Mouse (Mus musculus) WW6 (cell line): ENCODE measurements around the gene Mon2.
"Not testable (repeated sequence)": the region's sequence is repeated elsewhere in the genome, so short reads cannot be mapped to it uniquely, and the experiment has no call there.

ENCODE experiments used
- DNase-seq: peaks from one replicate; pipeline ENCODE4 v3.0.0-alpha.2; 2013; ENCODE audit warnings: low read depth, low spot score

Mon2 gene

GRCm38 (mm10) chr10:122991648-122992047 is 84.7 kb downstream of the Mon2 start:
- no peak for DNase-seq

GRCm38 (mm10) chr10:122991053-122991452 is 85.3 kb downstream of the Mon2 start:
- DNase-seq = no peak

GRCm38 (mm10) chr10:122990606-122991005 is 85.7 kb downstream of the Mon2 start:
- DNase-seq = no peak

GRCm38 (mm10) chr10:122989916-122990315 is 86.4 kb downstream of the Mon2 start:
- no peak for DNase-seq

- DNase-seq = no peak
Observed at GRCm38 (mm10) chr10:122988372-122988771, 87.9 kb downstream of the Mon2 start.

- no peak for DNase-seq
Observed at GRCm38 (mm10) chr10:122987671-122988128, 88.6 kb downstream of the Mon2 start.

- no peak for DNase-seq
Observed at GRCm38 (mm10) chr10:122986320-122987225, 89.7 kb downstream of the Mon2 start.

GRCm38 (mm10) chr10:122985515-122986319 is 90.6 kb downstream of the Mon2 start:
- no peak for DNase-seq

GRCm38 (mm10) chr10:122985252-122985514 is 91.1 kb downstream of the Mon2 start:
- no peak for DNase-seq

GRCm38 (mm10) chr10:122984531-122985251 is 91.6 kb downstream of the Mon2 start:
- DNase-seq = no peak

GRCm38 (mm10) chr10:122983579-122984530 is 92.5 kb downstream of the Mon2 start:
- DNase-seq = no peak

GRCm38 (mm10) chr10:122982909-122983578 is 93.3 kb downstream of the Mon2 start:
- DNase-seq = no peak

- DNase-seq = no peak
Observed at GRCm38 (mm10) chr10:122980123-122980522, 96.2 kb downstream of the Mon2 start.

- DNase-seq = no peak
Observed at GRCm38 (mm10) chr10:122979356-122979755, 96.9 kb downstream of the Mon2 start.

- no peak for DNase-seq
Observed at GRCm38 (mm10) chr10:122976038-122976437, 100.3 kb downstream of the Mon2 start.

- no peak for DNase-seq
Observed at GRCm38 (mm10) chr10:122973241-122973640, 103.1 kb downstream of the Mon2 start.

- no peak for DNase-seq
Observed at GRCm38 (mm10) chr10:122970188-122970587, 106.1 kb downstream of the Mon2 start.

GRCm38 (mm10) chr10:122966421-122966820 is 109.9 kb downstream of the Mon2 start:
- DNase-seq = no peak

- not testable (repeated sequence) for DNase-seq
Observed at GRCm38 (mm10) chr10:122965650-122966049, 110.7 kb downstream of the Mon2 start.

GRCm38 (mm10) chr10:122964241-122964636 is 112.1 kb downstream of the Mon2 start:
- DNase-seq = no peak
